Mouse (Mus musculus): ENCODE results near the gene Prima1.

GRCm38 (mm10) chr12:103243041-103243440 lies 1.1 kb upstream of the Prima1 start:
- TF ChIP-seq GATA1 (IDR thresholded peaks at IDR 0.05; ENCODE audit: borderline replicate concordance, low read length) (no peak), FLI1 (IDR thresholded peaks at IDR 0.05; ENCODE audit: low read length) (no peak)
